Mouse (Mus musculus) liver, postnatal 0 days (tissue): ENCODE results near the gene Kalrn.

Experiments used
- CTCF ChIP-seq: sonication (generic); IDR thresholded peaks from 2 replicates; pipeline ENCODE4 v1.5.1; 2016; ENCODE audit warnings: antibody characterized with exemption, low read depth
- EP300 ChIP-seq: IDR thresholded peaks from 2 replicates; pipeline ENCODE4 v1.6.1; 2016; ENCODE audit warnings: antibody characterized with exemption, low read depth, mild to moderate bottlenecking

- TF ChIP-seq CTCF: no peak
- TF ChIP-seq EP300: no peak
These were observed 514.7 kb downstream of the Kalrn start for GRCm38 (mm10) chr16:34058611-34059010.
